Mouse (Mus musculus) ES-E14 (cell line): ENCODE data around the gene Cend1. TPM values are rescaled to one million over a fixed set of nuclear protein-coding genes. Genes with fewer than 3 reads are reported as not detected.

Experiments
- DNase-seq: peaks from one replicate; pipeline ENCODE4 v3.0.0-alpha.2; 2013; ENCODE audit warnings: low read depth, low spot score
- H3K27ac ChIP-seq: 2 replicates; pipeline ENCODE4 v1.5.1; 2012; ENCODE audit warnings: low read depth, mild to moderate bottlenecking, low read length, moderate library complexity, mixed read lengths; ENCODE audit not compliant: poor library complexity, insufficient read depth, severe bottlenecking
- H3K36me3 ChIP-seq: 2 replicates; pipeline ENCODE4 v1.6.1; 2012; ENCODE audit warnings: mild to moderate bottlenecking, low read length, moderate library complexity, mixed read lengths; ENCODE audit not compliant: control insufficient read depth, poor library complexity, insufficient read depth, severe bottlenecking
- H3K4me1 ChIP-seq, 2 experiments: fragments of 150-350 bp in 1 of 2; sonication (generic) in 1 of 2; 2 replicates each; pipeline ENCODE4 v1.6.1; 2012; ENCODE audit warnings: low read length in 2 of 2, mild to moderate bottlenecking in 1 of 2, mixed read lengths in 1 of 2; ENCODE audit not compliant: control insufficient read depth in 2 of 2, insufficient read depth in 2 of 2, poor library complexity in 1 of 2
- H3K4me3 ChIP-seq, 2 experiments: fragments of 150-350 bp in 1 of 2; sonication (generic) in 1 of 2; 2 replicates each; pipeline ENCODE4 v1.5.1; 2012; ENCODE audit warnings: low read length in 2 of 2, low read depth in 1 of 2, mild to moderate bottlenecking in 1 of 2, mixed read lengths in 1 of 2; ENCODE audit not compliant: insufficient read depth in 1 of 2, poor library complexity in 1 of 2, severe bottlenecking in 1 of 2
- H3K9ac ChIP-seq: 2 replicates; pipeline ENCODE4 v1.6.1; 2012; ENCODE audit warnings: low read depth, mild to moderate bottlenecking, low read length, mixed read lengths; ENCODE audit not compliant: poor library complexity, insufficient read depth, severe bottlenecking
- H3K9me3 ChIP-seq: fragments of 150-350 bp; sonication (generic); 2 replicates; pipeline ENCODE4 v1.6.1; 2012; ENCODE audit warnings: low read depth, mild to moderate bottlenecking, low read length; ENCODE audit not compliant: control insufficient read depth, insufficient read depth
- CHD2 ChIP-seq: IDR thresholded peaks from 2 replicates; pipeline ENCODE4 v1.6.1; 2014; ENCODE audit warnings: mild to moderate bottlenecking, low read depth, low read length, inconsistent platforms
- HCFC1 ChIP-seq: IDR thresholded peaks from 2 replicates; pipeline ENCODE4 v1.6.1; 2012; ENCODE audit warnings: low read length, inconsistent platforms, borderline replicate concordance; ENCODE audit not compliant: insufficient read depth
- MAFK ChIP-seq: IDR thresholded peaks from 2 replicates; pipeline ENCODE4 v1.6.1; 2014; ENCODE audit warnings: mild to moderate bottlenecking, low read depth, low read length, inconsistent platforms; ENCODE audit not compliant: insufficient read depth
- ZC3H11A ChIP-seq: IDR thresholded peaks from 2 replicates; pipeline ENCODE4 v1.6.1; 2012; ENCODE audit warnings: low read depth, mild to moderate bottlenecking, inconsistent platforms, low read length, borderline replicate concordance
- ZNF384 ChIP-seq: IDR thresholded peaks from 2 replicates; pipeline ENCODE4 v1.6.1; 2012; ENCODE audit warnings: low read depth, low read length, inconsistent platforms
- in situ Hi-C, 2 experiments: fragments of 600-800 bp; cut with MboI; formaldehyde crosslinking; loops; one replicate each; pipeline ENCODE4 v1.15.1; 2025; ENCODE audit warnings: low sequenced_read_pairs in 2 of 2, inconsistent platforms in 1 of 2; ENCODE audit not compliant: unreplicated experiment in 2 of 2
- total RNA-seq: library from RNA; depleted of rRNA; stranded (reverse); fragments of 300-350 nt; gene quantifications from 2 replicates; pipeline ENCODE4 v1.2.3, GENCODE M21; 2012

The Cend1 gene
- total RNA-seq, 1 experiment, result 2.7 TPM

- in situ Hi-C loops, result no loop called here
- DNase-seq, result no peak
These were observed 13.0 kb downstream of the Cend1 start for GRCm38 (mm10) chr7:141416144-141416841.

GRCm38 (mm10) chr7:141413809-141414584 lies 15.3 kb downstream of the Cend1 start, which contains the start of gene Gatd1:
Gene Gatd1 (minus strand): TSS chr7:141414136.
- Histone ChIP-seq H3K4me3 (peak within 1 kb of the TSS; percentile 91 to 94), H3K27ac (no peak within 1 kb of the TSS; the same call in 1 of the 2 replicates), H3K4me1 (peaks cover 6 to 14% of the 10 kb centered on the region in 2 experiments; a peak in 3 of 4 replicates), H3K9me3 (no peaks in the 10 kb centered on the region), H3K36me3 (peaks cover 6% of the 10 kb centered on the region; the same call in 1 of the 2 replicates), H3K9ac (peak within 1 kb of the TSS; percentile 89)
- TF ChIP-seq HCFC1 (0 out of 2 replicates have a peak, but pooled peaks have one; percentile 29), CHD2 (no peak)
- in situ Hi-C loops, result no loop called here
- DNase-seq, result peak; percentile 100

More at GRCm38 (mm10) chr7:141416144-141416841, 13.0 kb downstream of the Cend1 start:
- Histone ChIP-seq H3K9ac (no peak overlapping the region), H3K4me1 (peaks cover 6 to 11% of the 10 kb centered on the region in 2 experiments; a peak in 3 of 4 replicates), H3K4me3 (no peak overlapping the region), H3K36me3 (no peaks in the 10 kb centered on the region), H3K9me3 (no peaks in the 10 kb centered on the region), H3K27ac (peak overlapping the region; percentile 43; the same call in 1 of the 2 replicates)
- TF ChIP-seq ZNF384, result no peak
- TF ChIP-seq ZC3H11A, result no peak
- no peak for TF ChIP-seq MAFK
- no peak for TF ChIP-seq HCFC1
- TF ChIP-seq CHD2, result no peak

GRCm38 (mm10) chr7:141413331-141413730 lies 16.0 kb downstream of the Cend1 start:
- in situ Hi-C loops, result no loop called here
- no peak overlapping the region for H3K27ac ChIP-seq
- no peak for DNase-seq

GRCm38 (mm10) chr7:141411667-141412066 lies 17.6 kb downstream of the Cend1 start:
- in situ Hi-C loops, result no loop called here
- DNase-seq, result no peak

More at GRCm38 (mm10) chr7:141413331-141413730, 16.0 kb downstream of the Cend1 start:
- peak overlapping the region; percentile 89 for H3K9ac ChIP-seq
- H3K4me1 ChIP-seq, result peaks cover 6 to 15% of the 10 kb centered on the region in 2 experiments; a peak in 3 of 4 replicates
- no peaks in the 10 kb centered on the region for H3K9me3 ChIP-seq
- H3K36me3 ChIP-seq, result peaks cover 9% of the 10 kb centered on the region; the same call in 1 of the 2 replicates
- no peak for TF ChIP-seq ZNF384
- H3K4me3 ChIP-seq, result peak overlapping the region; percentile 91 to 94

More at GRCm38 (mm10) chr7:141411667-141412066, 17.6 kb downstream of the Cend1 start:
- H3K4me1 ChIP-seq, result peaks cover 6 to 11% of the 10 kb centered on the region in 2 experiments; a peak in 3 of 4 replicates
- H3K36me3 ChIP-seq, result peaks cover 12% of the 10 kb centered on the region; the same call in 1 of the 2 replicates
- H3K4me3 ChIP-seq, result no peak overlapping the region
- TF ChIP-seq MAFK (no peak), ZNF384 (no peak)
- no peaks in the 10 kb centered on the region for H3K9me3 ChIP-seq
- H3K9ac ChIP-seq, result no peak overlapping the region
- H3K27ac ChIP-seq, result no peak overlapping the region
